ENCODE assay signal across 23 mouse cellular contexts in the genomic region with DNA sequence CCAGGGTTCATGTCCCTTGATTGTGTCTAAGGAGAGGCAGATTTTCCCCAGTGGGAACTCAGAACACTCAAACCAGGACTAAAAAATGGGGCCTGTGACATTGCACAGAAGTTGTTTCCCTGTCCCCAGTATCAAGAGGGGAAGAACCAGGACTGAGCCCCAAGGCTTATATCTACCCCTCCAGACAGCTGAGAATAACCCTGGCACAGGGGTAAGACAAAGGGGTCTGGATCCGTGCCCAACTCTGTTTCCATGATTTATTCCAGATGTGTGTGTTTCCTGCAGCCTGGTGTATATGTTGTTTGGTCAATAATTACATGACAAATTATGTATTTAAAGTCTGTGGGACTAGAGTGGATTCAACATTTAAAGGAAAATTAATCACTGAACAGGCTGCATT.
DNase-seq lines count a peak whose midpoint lies in the region; ATAC-seq lines count a peak whose summit lies in the region.
"Had no signal": no experiment of that assay in that cellular context is flagged by ENCODE, and none has a peak within 500 bp of the region (broad histone marks: within the 10 kb centered on the region; RNA-seq: fewer than 3 reads in every experiment).

No protein-coding gene starts in this region.

- 0 out of 2 replicates have a peak, but pooled peaks have one; percentile 56 for ATAC-seq in embryonic facial prominence, embryonic 11.5 days (replicated peaks; ENCODE audit: insufficient number of reproducible peaks, low FRiP score, low TSS enrichment, low read depth)
- ATAC-seq in limb, embryonic 11.5 days (ENCODE audit: insufficient number of reproducible peaks, low FRiP score, low TSS enrichment, low read depth) = no peak
- ATAC-seq in midbrain, embryonic 11.5 days (ENCODE audit: low FRiP score) = no peak
- ATAC-seq: forebrain, embryonic 15.5 days; intestine, postnatal 0 days; Patski had no signal

- intact Hi-C loops in gastrocnemius, postnatal 14 days (cut with DNase I; ENCODE audit: low total_unique reads) = no loop called here

- no peaks in the 10 kb centered on the region for H3K27me3 ChIP-seq in embryonic facial prominence, embryonic 11.5 days (ENCODE audit: control insufficient read depth, insufficient read depth, low read length)
- H3K27me3 ChIP-seq in limb, embryonic 11.5 days (ENCODE audit: control insufficient read depth, insufficient read depth, low read length) = no peaks in the 10 kb centered on the region
- H3K27me3 ChIP-seq in midbrain, embryonic 11.5 days (ENCODE audit: control insufficient read depth, insufficient read depth, low read length) = no peaks in the 10 kb centered on the region
- H3K27me3 ChIP-seq: forebrain, embryonic 15.5 days; hindbrain, embryonic 13.5 days; lung, embryonic 15.5 days; midbrain, embryonic 12.5 days; Patski had no signal

- 22% methylated on average over 1 of the region's 1 CpGs for WGBS in embryonic facial prominence, embryonic 11.5 days
- 8% methylated on average over 1 of the region's 1 CpGs for WGBS in limb, embryonic 11.5 days
- WGBS in midbrain, embryonic 11.5 days = 75% methylated on average over 1 of the region's 1 CpGs

- DNase-seq in 3T3-L1 (ENCODE audit: low read depth, low spot score) (peak; percentile 78), NIH3T3 (ENCODE audit: low read depth) (peak; percentile 74)
- peak; percentile 71 for DNase-seq in embryonic facial prominence, embryonic 11.5 days (ENCODE audit: low spot score)
- peak; percentile 55 for DNase-seq in limb, embryonic 11.5 days (ENCODE audit: low spot score)
- DNase-seq in midbrain, embryonic 11.5 days (ENCODE audit: low spot score, missing footprints) = no peak
- no peak for DNase-seq in adrenal gland, adult 8-10 months
- DNase-seq in gastrocnemius, postnatal 14 days = no peak
- DNase-seq: adrenal gland, postnatal 25 days; cerebellum, adult 11-12 months; cerebellum, postnatal 14 days; kidney, postnatal 14 days; layer of hippocampus, adult 9-11 months; liver; thymus, postnatal 4 days had no signal

- no peaks in the 10 kb centered on the region for H3K9me3 ChIP-seq in embryonic facial prominence, embryonic 11.5 days (replicated peaks; ENCODE audit: control insufficient read depth, low read length)
- no peaks in the 10 kb centered on the region; the same call in 1 of the 2 replicates for H3K9me3 ChIP-seq in limb, embryonic 11.5 days (ENCODE audit: control insufficient read depth, low read length)
- no peaks in the 10 kb centered on the region for H3K9me3 ChIP-seq in midbrain, embryonic 11.5 days (ENCODE audit: control insufficient read depth, low read length)
- H3K9me3 ChIP-seq: forebrain, embryonic 10.5 days; forebrain, embryonic 15.5 days; hindbrain, embryonic 13.5 days; lung, embryonic 15.5 days; midbrain, embryonic 12.5 days had no signal

- no peaks in the 10 kb centered on the region for H3K4me1 ChIP-seq in embryonic facial prominence, embryonic 11.5 days (ENCODE audit: control insufficient read depth, insufficient read depth, low read length)
- 0 out of 2 replicates have a peak, but pooled peaks cover 6% of the 10 kb centered on the region for H3K4me1 ChIP-seq in limb, embryonic 11.5 days (ENCODE audit: control insufficient read depth, insufficient read depth, low read length)
- H3K4me1 ChIP-seq in midbrain, embryonic 11.5 days (ENCODE audit: control insufficient read depth, insufficient read depth, low read length) = no peaks in the 10 kb centered on the region
- H3K4me1 ChIP-seq: forebrain, embryonic 10.5 days; forebrain, embryonic 15.5 days; hindbrain, embryonic 13.5 days; midbrain, embryonic 12.5 days had no signal

- no peaks in the 10 kb centered on the region for H3K36me3 ChIP-seq in embryonic facial prominence, embryonic 11.5 days (replicated peaks; ENCODE audit: control insufficient read depth, insufficient read depth, low read depth, low read length)
- no peaks in the 10 kb centered on the region for H3K36me3 ChIP-seq in limb, embryonic 11.5 days (ENCODE audit: control insufficient read depth, insufficient read depth, low read length)
- H3K36me3 ChIP-seq in midbrain, embryonic 11.5 days (ENCODE audit: control insufficient read depth, insufficient read depth, low read length) = no peaks in the 10 kb centered on the region
- H3K36me3 ChIP-seq: forebrain, embryonic 10.5 days; forebrain, embryonic 15.5 days; G1E; hindbrain, embryonic 13.5 days; lung, embryonic 15.5 days; midbrain, embryonic 12.5 days had no signal

- H3K4me2 ChIP-seq in embryonic facial prominence, embryonic 11.5 days (ENCODE audit: low read depth, low read length) = no peak overlapping the region
- no peak overlapping the region for H3K4me2 ChIP-seq in limb, embryonic 11.5 days (ENCODE audit: low read depth, severe bottlenecking)
- no peak overlapping the region for H3K4me2 ChIP-seq in midbrain, embryonic 11.5 days
- H3K4me2 ChIP-seq: forebrain, embryonic 15.5 days; hindbrain, embryonic 13.5 days; lung, embryonic 15.5 days; midbrain, embryonic 12.5 days had no signal

- H3K9ac ChIP-seq in embryonic facial prominence, embryonic 11.5 days (replicated peaks; ENCODE audit: low read length) = no peak overlapping the region
- no peak overlapping the region for H3K9ac ChIP-seq in limb, embryonic 11.5 days (ENCODE audit: low read length)
- no peak overlapping the region for H3K9ac ChIP-seq in midbrain, embryonic 11.5 days (ENCODE audit: low read length)
- H3K9ac ChIP-seq: forebrain, embryonic 15.5 days; hindbrain, embryonic 13.5 days; liver, embryonic 14.5 days; lung, embryonic 15.5 days; midbrain, embryonic 12.5 days had no signal

- no peak overlapping the region for H3K27ac ChIP-seq in embryonic facial prominence, embryonic 11.5 days (replicated peaks; ENCODE audit: low read depth, low read length)
- H3K27ac ChIP-seq in limb, embryonic 11.5 days (replicated peaks; ENCODE audit: low read depth, low read length) = no peak overlapping the region
- no peak overlapping the region for H3K27ac ChIP-seq in midbrain, embryonic 11.5 days (ENCODE audit: low read depth, low read length)
- H3K27ac ChIP-seq: forebrain, embryonic 10.5 days; forebrain, embryonic 15.5 days; hindbrain, embryonic 13.5 days; liver, embryonic 14.5 days; lung, embryonic 15.5 days; midbrain, embryonic 12.5 days had no signal

- H3K4me3 ChIP-seq in embryonic facial prominence, embryonic 11.5 days (ENCODE audit: low read depth, low read length) = no peak overlapping the region
- H3K4me3 ChIP-seq in limb, embryonic 11.5 days (ENCODE audit: low read depth, low read length) = no peak overlapping the region
- no peak overlapping the region for H3K4me3 ChIP-seq in midbrain, embryonic 11.5 days (ENCODE audit: low read depth, low read length)
- H3K4me3 ChIP-seq: forebrain, embryonic 10.5 days; forebrain, embryonic 15.5 days; hindbrain, embryonic 13.5 days; lung, embryonic 15.5 days; midbrain, embryonic 12.5 days had no signal

Comparison
In these comparisons a context has a peak if more than half of its experiments do, and no peak if none do; other contexts are left out.
1. DNase-seq: peak in 3T3-L1 (single experiment), NIH3T3 (single experiment), embryonic facial prominence, embryonic 11.5 days (single experiment) and limb, embryonic 11.5 days (single experiment); none in midbrain, embryonic 11.5 days (single experiment), adrenal gland, adult 8-10 months (single experiment) and gastrocnemius, postnatal 14 days (single experiment).